Mouse (Mus musculus) hematopoietic multipotent progenitor cell, adult 10-12 weeks (in vitro differentiated cells): ENCODE data around the gene Vps8. TPM values are rescaled to one million over a fixed set of nuclear protein-coding genes. Genes with fewer than 3 reads are reported as not detected.

Source experiments
- polyA plus RNA-seq: library from polyadenylated mRNA; stranded (reverse); fragments of >175 nt; gene quantifications from 2 replicates; pipeline ENCODE4 v1.2.3, GENCODE M21; 2012; ENCODE audit warnings: low replicate concordance

Vps8 gene
- polyA plus RNA-seq: 34.9 and 92.2 TPM in 2 replicates

DNA sequence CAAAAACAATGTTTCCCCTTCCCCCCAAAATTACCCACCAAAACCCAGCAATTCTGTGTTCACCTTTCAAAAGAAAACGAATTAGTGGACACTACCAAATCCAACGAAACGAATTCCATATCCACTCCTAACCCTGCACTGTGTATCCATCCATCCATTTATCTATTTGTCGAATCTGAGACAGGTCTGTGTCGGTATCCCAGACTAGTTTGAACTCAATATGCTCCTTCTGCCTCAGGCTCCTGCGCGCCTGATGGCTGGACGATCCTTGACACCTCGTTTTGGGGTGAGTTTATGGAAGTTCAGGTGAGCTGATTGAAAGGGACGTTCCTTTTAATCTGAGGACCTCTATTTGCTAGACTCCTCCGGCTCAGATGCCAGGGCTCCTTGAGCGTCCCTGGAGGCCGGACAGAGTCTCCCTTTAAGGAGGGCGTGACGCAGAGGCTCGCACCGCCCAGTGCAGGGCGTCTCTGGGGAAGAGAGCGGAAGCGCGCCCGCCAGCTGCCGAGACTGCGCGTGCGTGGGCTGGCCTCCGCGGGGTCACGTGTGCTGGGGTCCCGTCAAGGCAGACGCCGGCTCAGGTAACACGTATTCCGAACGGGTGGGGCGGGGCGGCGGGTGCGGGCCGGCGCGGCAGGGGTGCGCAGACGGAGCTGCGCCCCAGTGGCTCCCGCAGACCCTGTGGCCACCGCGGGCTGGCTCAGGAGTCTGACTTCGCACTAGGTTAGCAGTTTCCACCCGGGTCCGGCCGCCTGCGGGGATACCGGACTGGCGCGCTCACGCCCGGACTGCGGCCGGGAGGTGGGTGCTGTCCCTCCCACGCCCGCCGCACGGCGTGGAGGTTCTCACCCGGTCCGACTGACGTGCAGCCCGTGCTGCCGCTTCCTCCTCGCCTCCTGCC, at the start of gene Vps8:
Gene Vps8 (plus strand): TSS at position 474 of the 901 bp plus-strand sequence.

Other genes with a start within 250 kb of the Vps8 start
- 0.16 TPM in 2 replicates for gene Ephb3, start 218.4 kb upstream of the Vps8 start, polyA plus RNA-seq